Mouse (Mus musculus): ENCODE results near the gene Ikzf3. TPM values are rescaled to one million over a fixed set of nuclear protein-coding genes. Genes with fewer than 3 reads are reported as not detected.

The Ikzf3 gene
- polyA plus RNA-seq, 1 experiment = not detected

- H3K27ac ChIP-seq (ENCODE audit: insufficient read depth, low read depth, low read length) = no peak overlapping the region
- no peak for TF ChIP-seq POLR2A (IDR thresholded peaks at IDR 0.05; ENCODE audit: borderline replicate concordance, low read depth, low read length)
- TF ChIP-seq CTCF (IDR thresholded peaks at IDR 0.05; ENCODE audit: low read depth, low read length) = no peak
- no peaks in the 10 kb centered on the region for H3K4me1 ChIP-seq (ENCODE audit: control insufficient read depth, insufficient read depth, low read length)
- no peak overlapping the region for H3K4me3 ChIP-seq (ENCODE audit: insufficient read depth, low read length)
Observed at GRCm38 (mm10) chr11:98495176-98495719, 50.6 kb downstream of the Ikzf3 start.

GRCm38 (mm10) chr11:98493394-98493793 is 52.4 kb downstream of the Ikzf3 start:
- H3K4me1 ChIP-seq (ENCODE audit: control insufficient read depth, insufficient read depth, low read length) = no peaks in the 10 kb centered on the region
- TF ChIP-seq POLR2A (IDR thresholded peaks at IDR 0.05; ENCODE audit: borderline replicate concordance, low read depth, low read length) = no peak
- TF ChIP-seq CTCF (IDR thresholded peaks at IDR 0.05; ENCODE audit: low read depth, low read length) = no peak
- H3K27ac ChIP-seq (ENCODE audit: insufficient read depth, low read depth, low read length) = no peak overlapping the region
- H3K4me3 ChIP-seq (ENCODE audit: insufficient read depth, low read length) = no peak overlapping the region

- Histone ChIP-seq H3K4me1 (ENCODE audit: control insufficient read depth, insufficient read depth, low read length) (no peaks in the 10 kb centered on the region), H3K27ac (ENCODE audit: insufficient read depth, low read depth, low read length) (no peak overlapping the region), H3K4me3 (ENCODE audit: insufficient read depth, low read length) (no peak overlapping the region; the same call in 1 of the 2 replicates)
- no peak for TF ChIP-seq CTCF (IDR thresholded peaks at IDR 0.05; ENCODE audit: low read depth, low read length)
- TF ChIP-seq POLR2A (IDR thresholded peaks at IDR 0.05; ENCODE audit: borderline replicate concordance, low read depth, low read length) = no peak
Observed at GRCm38 (mm10) chr11:98492959-98493358, 52.9 kb downstream of the Ikzf3 start.

- Histone ChIP-seq H3K4me1 (ENCODE audit: control insufficient read depth, insufficient read depth, low read length) (no peaks in the 10 kb centered on the region), H3K4me3 (ENCODE audit: insufficient read depth, low read length) (no peak overlapping the region), H3K27ac (ENCODE audit: insufficient read depth, low read depth, low read length) (no peak overlapping the region)
- TF ChIP-seq CTCF (IDR thresholded peaks at IDR 0.05; ENCODE audit: low read depth, low read length) = no peak
- no peak for TF ChIP-seq POLR2A (IDR thresholded peaks at IDR 0.05; ENCODE audit: borderline replicate concordance, low read depth, low read length)
Observed at GRCm38 (mm10) chr11:98491571-98491970, 54.3 kb downstream of the Ikzf3 start.

GRCm38 (mm10) chr11:98488540-98489234 is 57.1 kb downstream of the Ikzf3 start:
- H3K4me1 ChIP-seq (ENCODE audit: control insufficient read depth, insufficient read depth, low read length) = no peaks in the 10 kb centered on the region
- no peak overlapping the region for H3K27ac ChIP-seq (ENCODE audit: insufficient read depth, low read depth, low read length)
- no peak overlapping the region for H3K4me3 ChIP-seq (ENCODE audit: insufficient read depth, low read length)
- no peak for TF ChIP-seq POLR2A (IDR thresholded peaks at IDR 0.05; ENCODE audit: borderline replicate concordance, low read depth, low read length)
- TF ChIP-seq CTCF (IDR thresholded peaks at IDR 0.05; ENCODE audit: low read depth, low read length) = no peak

- Histone ChIP-seq H3K4me3 (ENCODE audit: insufficient read depth, low read length) (no peak overlapping the region), H3K4me1 (ENCODE audit: control insufficient read depth, insufficient read depth, low read length) (no peaks in the 10 kb centered on the region), H3K27ac (ENCODE audit: insufficient read depth, low read depth, low read length) (no peak overlapping the region)
- TF ChIP-seq POLR2A (IDR thresholded peaks at IDR 0.05; ENCODE audit: borderline replicate concordance, low read depth, low read length) (no peak), CTCF (IDR thresholded peaks at IDR 0.05; ENCODE audit: low read depth, low read length) (no peak)
Observed at GRCm38 (mm10) chr11:98487526-98488040, 58.2 kb downstream of the Ikzf3 start.

GRCm38 (mm10) chr11:98485749-98486148 is 60.1 kb downstream of the Ikzf3 start:
- no peak overlapping the region for H3K4me3 ChIP-seq (ENCODE audit: insufficient read depth, low read length)
- TF ChIP-seq POLR2A (IDR thresholded peaks at IDR 0.05; ENCODE audit: borderline replicate concordance, low read depth, low read length) (no peak), CTCF (IDR thresholded peaks at IDR 0.05; ENCODE audit: low read depth, low read length) (no peak)
- H3K27ac ChIP-seq (ENCODE audit: insufficient read depth, low read depth, low read length) = no peak overlapping the region
- 0 out of 2 replicates have a peak, but pooled peaks cover 2% of the 10 kb centered on the region for H3K4me1 ChIP-seq (ENCODE audit: control insufficient read depth, insufficient read depth, low read length)

- Histone ChIP-seq H3K4me3 (ENCODE audit: insufficient read depth, low read length) (no peak overlapping the region), H3K27ac (ENCODE audit: insufficient read depth, low read depth, low read length) (no peak overlapping the region), H3K4me1 (ENCODE audit: control insufficient read depth, insufficient read depth, low read length) (0 out of 2 replicates have a peak, but pooled peaks cover 2% of the 10 kb centered on the region)
- no peak for TF ChIP-seq CTCF (IDR thresholded peaks at IDR 0.05; ENCODE audit: low read depth, low read length)
- TF ChIP-seq POLR2A (IDR thresholded peaks at IDR 0.05; ENCODE audit: borderline replicate concordance, low read depth, low read length) = no peak
Observed at GRCm38 (mm10) chr11:98482067-98482466, 63.8 kb downstream of the Ikzf3 start.

GRCm38 (mm10) chr11:98481231-98481630 is 64.6 kb downstream of the Ikzf3 start:
- Histone ChIP-seq H3K4me3 (ENCODE audit: insufficient read depth, low read length) (no peak overlapping the region), H3K4me1 (ENCODE audit: control insufficient read depth, insufficient read depth, low read length) (0 out of 2 replicates have a peak, but pooled peaks cover 2% of the 10 kb centered on the region), H3K27ac (ENCODE audit: insufficient read depth, low read depth, low read length) (no peak overlapping the region)
- TF ChIP-seq CTCF (IDR thresholded peaks at IDR 0.05; ENCODE audit: low read depth, low read length) (no peak), POLR2A (IDR thresholded peaks at IDR 0.05; ENCODE audit: borderline replicate concordance, low read depth, low read length) (no peak)

GRCm38 (mm10) chr11:98479940-98480497 is 65.8 kb downstream of the Ikzf3 start:
- Histone ChIP-seq H3K4me3 (ENCODE audit: insufficient read depth, low read length) (no peak overlapping the region), H3K4me1 (ENCODE audit: control insufficient read depth, insufficient read depth, low read length) (0 out of 2 replicates have a peak, but pooled peaks cover 2% of the 10 kb centered on the region), H3K27ac (ENCODE audit: insufficient read depth, low read depth, low read length) (no peak overlapping the region)
- TF ChIP-seq CTCF (IDR thresholded peaks at IDR 0.05; ENCODE audit: low read depth, low read length) (no peak), POLR2A (IDR thresholded peaks at IDR 0.05; ENCODE audit: borderline replicate concordance, low read depth, low read length) (no peak)
